Mouse (Mus musculus) adrenal gland, postnatal 14 days (tissue): ENCODE data around the gene Isyna1. TPM values are rescaled to one million over a fixed set of nuclear protein-coding genes. Genes with fewer than 3 reads are reported as not detected.

Experiments
- DNase-seq: peaks from one replicate; pipeline ENCODE4 v3.0.0; 2021; ENCODE audit warnings: mixed read lengths
- total RNA-seq: library from RNA; stranded (reverse); gene quantifications from 2 replicates; pipeline ENCODE4 v1.2.3, GENCODE M21; 2021

Isyna1 gene
- total RNA-seq, 1 experiment from 2014 or later = 77.2 TPM

DNA sequence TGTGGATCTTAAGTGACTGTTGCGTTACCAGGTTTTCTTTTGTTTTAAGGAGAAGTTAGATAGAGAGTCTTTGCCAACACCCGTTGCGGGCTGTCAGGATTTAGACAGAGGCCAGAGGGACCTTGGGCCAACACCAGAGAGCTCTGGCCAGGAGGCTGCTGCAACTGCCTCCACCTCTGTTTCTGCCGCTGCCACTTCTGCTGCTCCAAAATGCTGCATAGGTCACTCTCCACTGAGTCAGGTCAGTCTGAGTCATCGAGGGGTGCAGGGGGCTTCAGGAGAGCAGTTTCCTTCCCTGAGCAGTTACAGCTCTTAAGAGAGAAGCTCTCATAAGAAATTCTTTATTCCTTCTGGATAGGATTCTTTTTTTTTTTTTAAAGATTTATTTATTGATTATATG is 32.9 kb downstream of the Isyna1 start:
- peak; percentile 33 for DNase-seq

DNA sequence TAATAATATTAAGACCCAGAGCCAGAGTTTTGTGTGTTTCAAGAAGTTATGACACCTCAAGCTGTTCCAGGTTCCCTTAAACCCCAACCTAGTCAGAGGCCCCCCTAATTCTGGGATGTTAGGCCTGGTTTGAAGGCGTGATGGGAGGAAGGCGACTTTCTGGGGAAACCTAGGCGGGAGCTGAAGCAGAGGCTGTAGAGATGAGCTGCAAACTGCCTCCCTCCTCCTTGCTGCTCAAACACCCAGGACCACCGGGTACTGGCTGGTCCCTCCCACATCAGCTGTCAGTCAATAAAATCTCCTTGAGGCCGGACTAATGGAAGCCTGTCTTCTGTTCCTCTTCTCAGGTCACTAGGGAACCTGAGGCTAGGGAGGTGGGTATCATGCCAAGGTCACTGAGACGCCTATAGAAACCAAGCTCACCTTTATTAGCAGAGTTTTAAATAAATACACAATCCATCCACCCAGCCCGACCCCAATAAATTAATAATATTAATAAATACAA is 34.9 kb downstream of the Isyna1 start:
- no peak for DNase-seq

DNA sequence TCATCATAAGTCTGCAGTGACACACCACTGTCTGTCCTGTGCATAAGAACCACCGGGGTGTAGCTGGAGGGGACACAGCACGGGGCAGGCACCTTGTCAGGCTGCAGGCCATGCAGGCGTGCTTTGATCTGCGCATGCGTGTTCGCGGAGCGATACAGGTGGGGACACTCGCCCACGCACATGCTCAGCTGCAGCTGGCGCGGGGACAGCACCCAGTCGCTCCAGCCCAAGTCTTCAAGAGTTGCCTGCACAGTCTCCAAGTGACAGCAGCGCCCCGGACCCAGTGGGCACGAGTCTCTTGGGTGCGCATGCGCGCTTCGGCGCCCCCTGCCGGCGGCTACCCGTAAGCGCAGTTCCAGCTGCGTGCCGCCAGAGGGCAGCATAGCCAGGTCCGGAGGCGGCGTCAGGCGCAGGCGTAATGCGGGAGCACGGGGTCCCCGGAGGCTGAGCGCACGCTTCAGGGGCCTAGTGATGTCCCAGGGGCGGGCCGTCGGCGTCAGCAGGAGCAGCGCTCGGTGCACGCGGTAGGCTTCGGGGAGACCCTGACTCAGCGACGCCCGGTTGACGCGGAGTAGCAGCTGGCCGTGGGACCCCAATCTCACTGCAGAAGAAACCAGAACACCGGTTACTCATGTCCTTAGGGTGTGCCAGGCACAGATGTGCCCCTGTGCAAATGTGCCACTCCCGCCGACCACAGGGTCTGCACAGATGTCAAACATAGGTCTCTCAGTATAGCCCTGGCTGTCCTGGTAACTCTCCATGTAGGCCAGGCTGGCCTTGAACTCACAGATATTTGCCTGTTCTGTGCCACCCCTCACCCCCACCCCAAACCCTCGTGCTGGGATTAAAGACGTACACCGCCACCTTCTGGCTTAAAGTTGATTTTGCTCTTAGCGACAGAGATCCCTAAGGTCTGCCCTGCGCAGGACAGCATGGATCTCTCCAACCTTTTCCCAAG is 35.7 kb downstream of the Isyna1 start:
- DNase-seq = peak; percentile 93

DNA sequence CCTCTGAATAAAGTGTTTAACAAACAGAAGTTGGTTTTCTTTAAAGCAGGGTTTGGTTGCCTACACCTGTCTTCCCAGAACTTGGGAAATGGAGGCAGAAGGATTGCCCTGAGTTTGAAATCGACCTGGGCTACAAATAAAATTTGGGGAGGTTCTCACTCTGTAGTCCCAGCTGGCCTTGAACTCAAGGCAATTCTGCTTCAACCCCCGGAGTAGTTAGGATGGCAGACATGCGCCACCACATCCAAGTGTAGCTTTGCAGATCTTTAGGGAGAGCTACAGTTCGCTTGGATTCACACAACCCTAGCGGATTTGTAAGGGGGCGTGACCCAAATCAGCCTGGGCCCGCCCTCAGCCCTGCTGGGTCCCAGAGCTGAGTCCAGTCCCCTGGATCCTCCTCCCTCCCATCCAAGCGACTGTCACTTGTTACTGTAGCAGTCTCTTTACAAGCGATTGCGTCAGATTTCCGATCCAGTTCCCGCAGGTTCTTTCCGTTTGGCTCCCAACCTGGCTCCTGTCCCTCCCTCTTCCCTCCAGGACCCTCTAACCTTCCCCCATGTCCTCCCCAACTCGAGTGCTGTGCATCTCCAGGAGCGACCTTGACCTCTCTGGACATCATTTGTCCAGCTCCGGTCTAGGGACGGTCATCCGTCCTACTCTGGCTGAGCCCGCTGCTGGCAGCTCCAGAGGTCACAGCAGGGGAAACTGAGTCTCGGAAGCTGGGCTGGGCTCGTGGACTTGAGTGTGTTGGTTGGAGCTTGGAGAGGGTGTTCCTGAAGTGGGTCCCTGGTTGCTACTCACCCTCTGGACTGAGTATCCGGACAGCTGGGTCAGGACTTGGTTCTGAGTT is 36.6 kb downstream of the Isyna1 start:
- peak; percentile 90 for DNase-seq

DNA sequence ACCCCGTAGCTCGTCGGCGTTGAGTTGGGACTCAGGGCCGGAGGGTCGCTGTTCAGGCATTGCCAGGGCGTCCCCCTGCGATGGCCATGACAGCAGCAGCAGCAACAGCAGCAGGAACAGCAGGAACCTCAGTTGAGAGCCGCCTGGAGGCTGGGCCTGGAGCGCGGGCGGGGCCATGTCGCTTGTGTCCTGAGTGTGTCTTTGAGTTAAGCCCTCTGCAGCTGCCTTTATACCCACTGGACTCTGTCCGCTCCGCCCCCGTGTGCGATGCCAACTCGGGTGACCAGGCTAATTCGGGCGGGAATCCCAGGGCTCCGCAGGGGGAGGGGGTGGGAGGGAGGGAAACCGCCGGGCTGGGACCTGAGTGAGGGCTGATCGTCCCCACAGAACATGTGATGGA is 37.3 kb downstream of the Isyna1 start:
- DNase-seq = peak; percentile 67

DNA sequence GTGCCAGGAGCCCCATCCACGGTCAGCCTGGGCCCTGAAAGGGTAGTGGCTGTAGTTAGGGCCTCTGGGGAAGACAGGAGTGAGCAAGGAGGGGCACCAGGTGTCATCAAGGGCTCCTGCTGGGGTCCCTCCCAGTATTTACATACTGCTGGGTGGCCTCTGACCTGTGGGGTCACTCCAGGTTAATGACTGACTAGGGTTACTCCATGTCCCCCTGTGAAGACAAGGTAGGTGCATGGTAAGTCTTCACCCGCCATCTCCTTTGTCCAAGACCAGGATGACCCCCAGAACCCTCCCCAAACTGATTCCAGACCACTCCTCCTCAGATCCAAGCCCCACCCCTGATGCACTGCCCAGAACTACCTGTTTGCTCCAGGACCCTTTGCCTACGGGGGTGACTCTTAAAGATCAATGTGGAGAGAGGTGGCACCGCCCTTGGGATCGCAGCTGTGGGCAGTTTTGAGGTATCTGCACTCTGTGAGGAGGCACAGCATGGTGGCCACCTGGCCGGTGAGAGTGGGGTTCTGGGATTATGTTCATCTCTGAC is 38.2 kb downstream of the Isyna1 start, which contains the start of gene Gdf15:
Gene Gdf15, minus strand, starts transcription at position 111 of the 547 bp plus-strand sequence.
- DNase-seq = no peak

DNA sequence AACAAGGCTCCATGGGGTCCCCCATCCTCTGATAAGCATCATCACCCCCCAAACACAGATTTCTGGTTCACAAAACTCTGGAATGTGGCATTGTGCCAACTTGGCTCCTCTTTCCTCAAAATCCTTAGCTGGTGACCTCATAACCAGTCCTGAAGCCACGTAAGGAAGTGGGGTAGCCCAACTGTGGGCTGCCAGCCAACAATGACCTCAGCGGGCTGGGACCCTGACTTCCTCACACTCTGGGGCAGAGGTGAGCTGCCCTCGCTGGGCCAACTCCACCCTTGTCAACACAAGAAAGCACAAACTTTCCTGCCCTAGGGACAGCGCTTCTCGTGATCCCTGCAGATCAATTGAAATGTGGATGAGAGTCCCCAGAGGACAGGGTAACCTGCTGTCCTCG is 39.9 kb downstream of the Isyna1 start:
- peak; percentile 74 for DNase-seq

DNA sequence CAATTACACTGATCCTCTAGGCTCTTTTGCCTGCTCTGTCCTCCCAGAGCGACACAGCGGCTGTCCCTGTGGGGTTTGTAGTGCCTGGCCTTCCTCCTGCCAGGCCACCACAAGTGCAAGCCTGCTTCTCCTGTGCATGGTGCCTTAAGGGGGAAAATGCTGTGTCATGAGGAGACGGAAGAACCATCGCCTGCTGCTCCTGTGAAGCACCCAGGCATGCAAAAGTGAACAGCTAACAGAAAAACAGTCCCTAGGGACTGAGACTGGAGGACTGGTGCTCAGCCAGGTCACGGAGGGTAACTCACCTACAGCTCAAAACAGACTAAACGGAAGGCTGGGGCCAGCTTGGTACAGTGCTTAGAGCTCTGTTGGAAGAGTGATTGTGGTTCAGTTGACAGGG is 41.4 kb downstream of the Isyna1 start:
- no peak for DNase-seq

DNA sequence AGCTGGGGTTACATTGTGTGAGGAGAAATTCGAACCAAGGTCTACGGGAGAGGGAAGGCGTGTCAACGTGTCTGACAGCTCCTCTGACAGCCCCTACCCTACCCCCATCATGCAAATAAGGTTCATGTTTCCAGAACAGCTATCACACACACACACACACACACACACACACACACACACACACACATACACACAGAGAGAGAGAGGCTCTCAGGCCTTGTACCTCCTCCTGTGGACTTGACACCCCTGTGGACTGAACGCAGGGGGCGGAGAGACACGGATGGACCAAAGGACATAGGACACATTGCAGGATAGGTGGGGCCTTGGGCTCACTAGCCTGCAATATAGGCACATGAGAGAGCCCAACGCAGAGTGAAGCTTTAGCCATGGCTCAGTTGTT is 42.7 kb downstream of the Isyna1 start:
- no peak for DNase-seq

DNA sequence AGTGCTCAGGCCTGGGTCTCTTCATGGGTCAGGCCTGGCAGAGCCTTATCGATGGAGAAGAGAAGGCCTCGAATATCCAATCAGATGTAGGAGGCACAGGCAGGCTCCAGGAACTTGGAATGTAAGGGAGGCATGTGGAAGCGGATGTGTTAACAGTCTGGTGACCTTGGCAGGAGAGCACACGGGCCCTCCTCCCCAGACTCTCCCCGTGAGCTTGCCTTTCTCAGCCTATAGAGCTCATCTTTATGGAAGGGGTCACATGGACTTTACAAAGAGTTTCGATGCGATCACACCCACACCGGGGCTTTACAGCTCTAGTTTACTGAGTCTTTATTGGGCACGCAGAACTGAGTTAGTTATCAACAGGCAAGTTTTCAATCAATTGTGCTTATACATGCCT is 44.6 kb downstream of the Isyna1 start:
- no peak for DNase-seq

DNA sequence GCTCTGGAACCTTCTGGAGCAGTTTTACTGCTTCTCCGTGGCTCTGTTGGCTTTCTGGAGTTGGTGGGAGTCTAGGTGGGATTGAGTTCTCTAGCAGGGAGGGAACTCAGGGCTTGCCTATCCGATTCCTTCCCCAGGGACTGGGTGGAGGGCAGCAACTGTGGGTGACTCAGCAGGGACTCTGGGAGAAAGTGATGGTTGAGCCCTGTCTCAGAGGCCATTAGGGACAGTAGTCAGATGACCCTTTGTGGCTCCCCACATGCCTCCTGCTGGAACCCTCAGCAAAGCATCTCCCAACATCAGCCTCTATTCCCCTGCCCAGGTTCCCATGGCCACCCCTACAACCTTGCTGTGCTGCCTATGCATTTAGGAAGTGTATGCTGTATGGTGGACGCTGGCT is 48.8 kb downstream of the Isyna1 start:
- no peak for DNase-seq

DNA sequence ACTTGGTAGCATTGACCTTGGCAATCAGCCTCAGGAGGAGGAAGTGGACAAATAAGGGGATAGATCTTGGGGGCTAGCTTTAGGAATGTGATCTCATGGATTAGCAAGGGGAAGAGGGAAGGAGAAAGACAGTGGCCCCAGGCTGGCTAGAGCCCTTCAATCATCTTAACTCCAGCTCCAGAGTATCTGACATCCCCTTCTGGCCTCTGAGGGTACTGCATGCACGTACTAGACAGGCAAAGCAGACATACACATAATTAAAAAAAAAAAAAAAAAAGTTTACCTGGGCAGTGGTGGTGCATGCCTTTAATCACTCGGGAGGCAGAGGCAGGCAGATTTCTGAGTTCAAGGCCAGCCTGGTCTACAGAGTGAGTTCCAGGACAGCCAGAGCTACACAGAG is 49.9 kb downstream of the Isyna1 start:
- DNase-seq = no peak

DNA sequence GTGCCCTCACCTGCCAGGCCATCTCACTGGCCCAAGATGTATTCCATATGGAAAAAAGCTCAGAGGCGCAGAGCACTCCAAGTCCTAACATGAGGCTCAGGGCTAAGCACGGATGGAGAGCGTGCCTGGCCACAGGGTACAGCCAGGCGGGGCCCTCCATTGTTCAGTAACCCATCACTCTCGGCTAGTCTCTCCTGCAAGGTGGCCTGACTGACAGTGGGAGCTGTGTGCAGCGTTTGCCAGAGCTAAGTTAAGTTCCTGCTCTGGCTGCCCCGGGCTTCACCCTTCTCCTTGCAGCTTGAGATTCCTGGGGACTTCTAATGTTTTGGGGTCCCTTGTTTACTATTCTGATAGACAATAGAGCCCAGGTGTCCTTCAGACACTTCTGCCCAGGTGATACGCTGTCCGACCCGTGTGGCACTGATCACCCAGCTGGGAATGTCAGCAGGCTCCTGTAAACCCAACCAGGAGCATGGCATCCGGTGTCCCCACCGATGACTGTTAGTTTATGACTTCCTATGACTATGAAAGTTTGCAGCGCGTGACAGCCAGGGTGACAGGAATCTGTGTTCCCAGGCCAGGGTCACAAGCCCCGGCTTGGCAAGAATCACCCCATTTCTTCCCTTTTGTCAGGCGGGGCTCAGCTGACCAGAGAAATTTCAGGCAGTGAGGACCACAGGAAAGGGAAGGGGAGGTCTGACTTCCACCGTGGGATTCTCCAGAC is 51.5 kb downstream of the Isyna1 start:
- DNase-seq = peak; percentile 76

DNA sequence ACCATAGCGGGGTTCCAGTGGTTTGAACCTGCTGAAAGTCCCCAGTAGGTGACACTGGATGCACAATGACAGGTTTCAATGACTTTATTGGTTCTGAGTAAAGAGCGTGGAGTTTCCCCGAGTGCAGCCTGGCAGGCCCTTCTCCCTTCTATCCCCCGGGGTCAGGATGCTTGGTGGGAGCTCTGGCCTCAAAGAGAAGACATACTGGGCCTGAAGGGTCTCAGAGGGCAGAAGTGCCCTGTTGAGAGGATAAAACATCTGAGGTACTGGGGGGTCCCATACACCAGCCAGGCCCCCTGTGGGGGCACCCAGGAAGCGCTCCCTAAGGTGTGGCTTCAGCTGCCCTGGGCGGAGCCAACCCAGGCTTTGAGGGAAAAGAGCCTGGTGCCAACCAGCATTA is 52.2 kb downstream of the Isyna1 start:
- DNase-seq = no peak

DNA sequence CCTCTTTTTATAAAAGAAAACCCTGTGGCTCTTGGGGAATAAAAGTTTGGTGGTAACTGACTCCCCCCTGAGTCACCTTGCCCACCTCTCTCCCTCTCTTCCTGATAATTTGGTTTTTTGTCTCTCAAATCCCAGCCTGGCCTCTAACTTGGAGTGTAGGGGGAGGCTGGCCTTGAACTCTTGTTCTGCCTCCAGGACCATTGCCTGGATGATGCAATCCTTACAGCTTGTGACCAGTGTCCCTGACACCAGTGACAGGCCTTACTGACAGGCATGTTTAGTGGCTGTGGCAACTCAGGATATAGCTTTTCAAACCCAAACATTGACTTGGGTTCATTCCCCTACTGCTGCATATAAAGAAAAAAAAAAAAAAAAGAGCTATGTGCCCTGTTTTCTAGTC is 52.6 kb downstream of the Isyna1 start:
- DNase-seq = peak; percentile 59

Other genes starting within 250 kb of the Isyna1 start
- gene Upf1, start 241.1 kb upstream of the Isyna1 start, total RNA-seq = 64.0 and 64.4 TPM in 2 replicates
- gene Comp, start 220.8 kb upstream of the Isyna1 start, total RNA-seq = 1.4 TPM in 1 of 2 replicates, not detected in the other
- 19.4 and 20.6 TPM in 2 replicates for gene Crtc1, start 154.8 kb upstream of the Isyna1 start, total RNA-seq
- gene Klhl26, start 117.4 kb upstream of the Isyna1 start, total RNA-seq = 15.7 and 16.3 TPM in 2 replicates
- 4.6 and 5.6 TPM in 2 replicates for gene Tmem59l, start 107.0 kb upstream of the Isyna1 start, total RNA-seq
- gene Crlf1, start 101.2 kb upstream of the Isyna1 start, total RNA-seq = not detected in 2 replicates
- 116 and 123 TPM in 2 replicates for gene Rex1bd, start 87.6 kb upstream of the Isyna1 start, total RNA-seq
- 1,600 and 1,776 TPM in 2 replicates for gene Uba52, start 83.6 kb upstream of the Isyna1 start, total RNA-seq
- 235 and 252 TPM in 2 replicates for gene Fkbp8, start 66.6 kb upstream of the Isyna1 start, total RNA-seq
- 78.9 and 83.1 TPM in 2 replicates for gene Kxd1, start 66.4 kb upstream of the Isyna1 start, total RNA-seq
- gene Ell, start 54.9 kb upstream of the Isyna1 start, total RNA-seq = 22.4 and 22.9 TPM in 2 replicates
- 84.4 and 102 TPM in 2 replicates for gene Ssbp4, start 14.5 kb downstream of the Isyna1 start, total RNA-seq
- 1.6 and 2.0 TPM in 2 replicates for gene Lrrc25, start 21.8 kb downstream of the Isyna1 start, total RNA-seq
- 0.79 and 1.0 TPM in 2 replicates for gene Gdf15, start 38.1 kb downstream of the Isyna1 start, total RNA-seq
- 73.1 and 86.5 TPM in 2 replicates for gene Pgpep1, start 66.0 kb downstream of the Isyna1 start, total RNA-seq
- gene Lsm4, start 78.9 kb downstream of the Isyna1 start, total RNA-seq = 76.0 and 78.6 TPM in 2 replicates
- gene Jund, start 104.6 kb downstream of the Isyna1 start, total RNA-seq = 165 and 174 TPM in 2 replicates
- 0.11 and 0.19 TPM in 2 replicates for gene Iqcn, start 109.1 kb downstream of the Isyna1 start, total RNA-seq
- 0.70 TPM in 1 of 2 replicates, not detected in the other for gene Gm3336, start 124.2 kb downstream of the Isyna1 start, total RNA-seq
- gene Pde4c, start 129.3 kb downstream of the Isyna1 start, total RNA-seq = 1.9 TPM in 2 replicates
- gene Rab3a, start 160.3 kb downstream of the Isyna1 start, total RNA-seq = 56.2 and 75.1 TPM in 2 replicates
- 113 and 123 TPM in 2 replicates for gene Mpv17l2, start 166.6 kb downstream of the Isyna1 start, total RNA-seq
- 35.4 and 44.0 TPM in 2 replicates for gene Pik3r2, start 182.3 kb downstream of the Isyna1 start, total RNA-seq
- 22.9 and 28.2 TPM in 2 replicates for gene Mast3, start 210.7 kb downstream of the Isyna1 start, total RNA-seq
- 0.34 TPM in 1 of 2 replicates, not detected in the other for gene Il12rb1, start 214.1 kb downstream of the Isyna1 start, total RNA-seq
- gene Arrdc2, start 245.3 kb downstream of the Isyna1 start, total RNA-seq = 12.5 and 15.8 TPM in 2 replicates